Mouse (Mus musculus) regulatory T cell (primary cell): ENCODE data around the gene Nutf2-ps1.
"Not testable (repeated sequence)": the region's sequence is repeated elsewhere in the genome, so short reads cannot be mapped to it uniquely, and the experiment has no call there.

Source experiments
- in situ Hi-C: fragments of 300-600 bp; cut with MboI, MseI; formaldehyde crosslinking; loops from one replicate; pipeline ENCODE4 v1.15.1; 2025; ENCODE audit warnings: high pct_unique_total_duplicates

Gene Nutf2-ps1

GRCm38 (mm10) chr19:53588968-53589367 is at the start of gene Nutf2-ps1:
Nutf2-ps1 (minus strand) TSS chr19:53589068.
- in situ Hi-C loops: not testable (repeated sequence)

GRCm38 (mm10) chr19:53638041-53638440 is 49.2 kb upstream of the Nutf2-ps1 start:
- in situ Hi-C loops: no loop called here

GRCm38 (mm10) chr19:53621681-53622080 is 32.8 kb upstream of the Nutf2-ps1 start:
- in situ Hi-C loops: no loop called here

- in situ Hi-C loops: no loop called here
Measured at GRCm38 (mm10) chr19:53608921-53609320, 20.1 kb upstream of the Nutf2-ps1 start.

- in situ Hi-C loops: no loop called here
Measured at GRCm38 (mm10) chr19:53601363-53601655, 12.4 kb upstream of the Nutf2-ps1 start.

GRCm38 (mm10) chr19:53600549-53601362 is 11.9 kb upstream of the Nutf2-ps1 start:
- in situ Hi-C loops: no loop called here

- in situ Hi-C loops: no loop called here
Measured at GRCm38 (mm10) chr19:53599757-53600539, 11.1 kb upstream of the Nutf2-ps1 start, which contains the start of gene Smc3. Smc3 (plus strand) TSS chr19:53600398.

- in situ Hi-C loops: no loop called here
Measured at GRCm38 (mm10) chr19:53596723-53597474, 8.0 kb upstream of the Nutf2-ps1 start.

- in situ Hi-C loops: not testable (repeated sequence)
Measured at GRCm38 (mm10) chr19:53587686-53588085, 1.2 kb downstream of the Nutf2-ps1 start.

- in situ Hi-C loops: not testable (repeated sequence)
Measured at GRCm38 (mm10) chr19:53580271-53580670, 8.6 kb downstream of the Nutf2-ps1 start.

- in situ Hi-C loops: loop anchor here (5.0 kb wide), 1 partner anchor 181 kb away; no protein-coding TSS in a partner anchor
Measured at GRCm38 (mm10) chr19:53578597-53579252, 10.1 kb downstream of the Nutf2-ps1 start.

- in situ Hi-C loops: loop anchor here (5.0 kb wide), 1 partner anchor 180 kb away; no protein-coding TSS in a partner anchor
Measured at GRCm38 (mm10) chr19:53577025-53577800, 11.7 kb downstream of the Nutf2-ps1 start.

- in situ Hi-C loops: loop anchor here (5.0 kb wide), 1 partner anchor 179 kb away; no protein-coding TSS in a partner anchor
Measured at GRCm38 (mm10) chr19:53576061-53576460, 12.8 kb downstream of the Nutf2-ps1 start.

GRCm38 (mm10) chr19:53575296-53576010 is 13.4 kb downstream of the Nutf2-ps1 start:
- in situ Hi-C loops: loop anchor here (5.0 kb wide), 1 partner anchor 178 kb away; no protein-coding TSS in a partner anchor

GRCm38 (mm10) chr19:53574546-53574945 is 14.3 kb downstream of the Nutf2-ps1 start:
- in situ Hi-C loops: loop anchor here (5.0 kb wide), 1 partner anchor 37 kb away; no protein-coding TSS in a partner anchor

GRCm38 (mm10) chr19:53574131-53574530 is 14.7 kb downstream of the Nutf2-ps1 start:
- in situ Hi-C loops: loop anchor here (5.0 kb wide), 1 partner anchor 37 kb away; no protein-coding TSS in a partner anchor

- in situ Hi-C loops: loop anchor here (5.0 kb wide), 1 partner anchor 36 kb away; no protein-coding TSS in a partner anchor
Measured at GRCm38 (mm10) chr19:53573151-53573550, 15.7 kb downstream of the Nutf2-ps1 start.

GRCm38 (mm10) chr19:53572607-53573006 is 16.3 kb downstream of the Nutf2-ps1 start:
- in situ Hi-C loops: loop anchor here (5.0 kb wide), 1 partner anchor 35 kb away; no protein-coding TSS in a partner anchor
